Mouse (Mus musculus) bone marrow macrophage, adult 2 months (primary cell): ENCODE results near the gene Zmynd8.

Source experiments
- CTCF ChIP-seq: IDR thresholded peaks from 2 replicates; pipeline ENCODE4 v1.5.1; 2012; ENCODE audit warnings: low read depth, mild to moderate bottlenecking, low read length, moderate library complexity
- POLR2A ChIP-seq: IDR thresholded peaks from 2 replicates; pipeline ENCODE4 v1.6.1; 2012; ENCODE audit warnings: mild to moderate bottlenecking, low read depth, low read length, borderline replicate concordance

DNA sequence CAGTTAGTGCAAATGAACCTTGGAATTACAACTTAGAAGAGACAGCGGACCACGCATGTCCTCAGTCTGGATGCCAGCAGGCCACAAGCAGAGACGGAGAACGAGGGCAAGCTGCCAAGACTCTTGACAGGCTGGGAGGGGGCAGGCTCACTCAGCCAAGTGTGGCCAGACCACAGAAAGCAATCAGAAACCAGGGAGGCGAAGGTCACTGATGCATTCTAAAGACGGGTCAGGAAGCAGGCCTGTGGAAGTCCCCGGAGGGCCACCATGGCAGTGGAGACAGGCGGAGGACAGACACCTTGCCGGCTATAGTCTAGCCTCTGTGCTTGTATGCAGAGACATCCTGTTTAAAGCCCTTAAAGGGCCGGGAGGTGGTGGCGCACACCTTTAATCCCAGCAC, 110.8 kb downstream of the Zmynd8 start:
- TF ChIP-seq CTCF (no peak), POLR2A (no peak)
